Mouse (Mus musculus): Measurements from ENCODE around the gene Sema6c. TPM values are rescaled to one million over a fixed set of nuclear protein-coding genes. Genes with fewer than 3 reads are reported as not detected.

Gene Sema6c
- 1.2 and 5.5 TPM in 2 replicates for polyA plus RNA-seq (2021; fragmentation: Nextera tagmentation)
- long read RNA-seq, experiment 1, partial matches to known transcripts = 3 of 4 reads
- long read RNA-seq, experiment 1, other reads (novel, unspliced or antisense) = 1 of 4 reads
- long read RNA-seq, experiment 2 = 0 reads

GRCm38 (mm10) chr3:95159987-95160963 is at the start of gene Sema6c:
Gene Sema6c, plus strand, starts transcription at chr3:95160457.

GRCm38 (mm10) chr3:95110911-95111726 is 49.1 kb upstream of the Sema6c start, which contains the start of gene Vps72:
Gene Vps72, plus strand, starts transcription at chr3:95111022.

GRCm38 (mm10) chr3:95124246-95124645 is 36.0 kb upstream of the Sema6c start, which contains the start of gene Tmod4:
Gene Tmod4, plus strand, starts transcription at chr3:95124476.

GRCm38 (mm10) chr3:95133680-95134101 is 26.6 kb upstream of the Sema6c start, which contains the start of the genes Scnm1 and Lysmd1:
Gene Scnm1, minus strand, starts transcription at chr3:95134011.
Gene Lysmd1, plus strand, starts transcription at chr3:95134088.

GRCm38 (mm10) chr3:95141952-95142616 is 18.2 kb upstream of the Sema6c start, which contains the start of gene Tnfaip8l2:
Gene Tnfaip8l2, minus strand, starts transcription at chr3:95142360.

GRCm38 (mm10) chr3:95217255-95218134 is 57.2 kb downstream of the Sema6c start, which contains the start of gene Gabpb2:
Gene Gabpb2, minus strand, starts transcription at chr3:95217916.

Other genes starting within 250 kb of the Sema6c start
- 28.8 and 31.0 TPM in 2 replicates for gene Selenbp1, start 227.4 kb upstream of the Sema6c start, polyA plus RNA-seq (2021; fragmentation: Nextera tagmentation)
- gene Rfx5, start 206.4 kb upstream of the Sema6c start, polyA plus RNA-seq (2021; fragmentation: Nextera tagmentation) = 1.3 and 3.1 TPM in 2 replicates
- gene Pi4kb, start 185.7 kb upstream of the Sema6c start, polyA plus RNA-seq (2021; fragmentation: Nextera tagmentation) = 9.5 and 10.9 TPM in 2 replicates
- gene Zfp687, start 145.0 kb upstream of the Sema6c start, polyA plus RNA-seq (2021; fragmentation: Nextera tagmentation) = 4.1 and 7.6 TPM in 2 replicates
- gene Psmd4, start 117.8 kb upstream of the Sema6c start, polyA plus RNA-seq (2021; fragmentation: Nextera tagmentation) = 194 and 247 TPM in 2 replicates
- 7.9 and 12.4 TPM in 2 replicates for gene Pip5k1a, start 53.5 kb upstream of the Sema6c start, polyA plus RNA-seq (2021; fragmentation: Nextera tagmentation)
- gene Vps72, start 49.4 kb upstream of the Sema6c start, polyA plus RNA-seq (2021; fragmentation: Nextera tagmentation) = 42.8 and 51.5 TPM in 2 replicates
- 0.14 and 0.18 TPM in 2 replicates for gene Tmod4, start 36.0 kb upstream of the Sema6c start, polyA plus RNA-seq (2021; fragmentation: Nextera tagmentation)
- gene Scnm1, start 26.4 kb upstream of the Sema6c start, polyA plus RNA-seq (2021; fragmentation: Nextera tagmentation) = 63.0 and 67.8 TPM in 2 replicates
- gene Lysmd1, start 26.4 kb upstream of the Sema6c start, polyA plus RNA-seq (2021; fragmentation: Nextera tagmentation) = 11.0 and 11.8 TPM in 2 replicates
- 2.5 and 3.2 TPM in 2 replicates for gene Tnfaip8l2, start 18.1 kb upstream of the Sema6c start, polyA plus RNA-seq (2021; fragmentation: Nextera tagmentation)
- gene Gabpb2, start 57.5 kb downstream of the Sema6c start, polyA plus RNA-seq (2021; fragmentation: Nextera tagmentation) = 0.60 TPM in 2 replicates
- gene Cdc42se1, start 68.3 kb downstream of the Sema6c start, polyA plus RNA-seq (2021; fragmentation: Nextera tagmentation) = 58.2 and 71.3 TPM in 2 replicates
- 282 and 287 TPM in 2 replicates for gene Mllt11, start 71.7 kb downstream of the Sema6c start, polyA plus RNA-seq (2021; fragmentation: Nextera tagmentation)
- gene Gm128, start 81.1 kb downstream of the Sema6c start, polyA plus RNA-seq (2021; fragmentation: Nextera tagmentation) = 0.13 and 0.21 TPM in 2 replicates
- gene Bnipl, start 90.7 kb downstream of the Sema6c start, polyA plus RNA-seq (2021; fragmentation: Nextera tagmentation) = not detected in 2 replicates
- gene Mindy1, start 120.9 kb downstream of the Sema6c start, polyA plus RNA-seq (2021; fragmentation: Nextera tagmentation) = 16.3 and 19.4 TPM in 2 replicates
- 13.7 and 17.6 TPM in 2 replicates for gene Prune1, start 121.6 kb downstream of the Sema6c start, polyA plus RNA-seq (2021; fragmentation: Nextera tagmentation)
- 0.15 and 0.21 TPM in 2 replicates for gene Anxa9, start 146.7 kb downstream of the Sema6c start, polyA plus RNA-seq (2021; fragmentation: Nextera tagmentation)
- gene Cers2, start 154.3 kb downstream of the Sema6c start, polyA plus RNA-seq (2021; fragmentation: Nextera tagmentation) = 37.2 and 43.9 TPM in 2 replicates
- 7.5 and 9.8 TPM in 2 replicates for gene Setdb1, start 196.7 kb downstream of the Sema6c start, polyA plus RNA-seq (2021; fragmentation: Nextera tagmentation)
- gene 4930558C23Rik, start 242.4 kb downstream of the Sema6c start, polyA plus RNA-seq (2021; fragmentation: Nextera tagmentation) = not detected in 2 replicates

Data from left cerebral cortex, adult 6 months (tissue).